Mouse (Mus musculus) neural tube, embryonic 12.5 days (tissue): Measurements from ENCODE around the gene Ppia. TPM values are rescaled to one million over a fixed set of nuclear protein-coding genes. Genes with fewer than 3 reads are reported as not detected.
"Not testable (repeated sequence)": the region's sequence is repeated elsewhere in the genome, so short reads cannot be mapped to it uniquely, and the experiment has no call there.

Experiments
- ATAC-seq: fragments of 200-750 bp; cut with Nextera tagmentation; 2 replicates; pipeline ENCODE4 v1.8.0; 2017; ENCODE audit warnings: low read depth, mild to moderate bottlenecking, moderate TSS enrichment, moderate library complexity; ENCODE audit not compliant: low FRiP score
- H3K27ac ChIP-seq: fragments of 300-500 bp; sonication (generic); 2 replicates; pipeline ENCODE4 v1.5.1; 2016
- H3K27me3 ChIP-seq: fragments of 300-500 bp; sonication (generic); replicated peaks from 2 replicates; pipeline ENCODE4 v1.6.1; 2016; ENCODE audit warnings: mild to moderate bottlenecking
- H3K36me3 ChIP-seq: fragments of 300-500 bp; sonication (generic); 2 replicates; pipeline ENCODE4 v1.6.1; 2016; ENCODE audit warnings: mild to moderate bottlenecking
- H3K4me1 ChIP-seq: fragments of 300-500 bp; sonication (generic); 2 replicates; pipeline ENCODE4 v1.6.1; 2016
- H3K4me2 ChIP-seq: fragments of 300-500 bp; sonication (generic); replicated peaks from 2 replicates; pipeline ENCODE4 v1.6.1; 2016; ENCODE audit warnings: mild to moderate bottlenecking
- H3K4me3 ChIP-seq: fragments of 300-500 bp; sonication (generic); 2 replicates; pipeline ENCODE4 v1.5.1; 2016
- H3K9ac ChIP-seq: fragments of 300-500 bp; sonication (generic); 2 replicates; pipeline ENCODE4 v1.6.1; 2016; ENCODE audit warnings: mild to moderate bottlenecking
- H3K9me3 ChIP-seq: fragments of 300-500 bp; sonication (generic); 2 replicates; pipeline ENCODE4 v1.6.1; 2016; ENCODE audit warnings: mild to moderate bottlenecking
- WGBS: fragments of 180-500 bp; shearing (Covaris S2); methylation state at CpG from one replicate; pipeline ENCODE4 v1.1.7; 2016; 5-methylcytosine and 5-hydroxymethylcytosine counted together
- polyA plus RNA-seq: library from polyadenylated mRNA; unstranded; fragments of >200 nt; fragmentation: Nextera tagmentation; extraction: Ambion mirVana; gene quantifications from 2 replicates; pipeline ENCODE4 v1.2.1, GENCODE M21; 2016

The Ppia gene
- polyA plus RNA-seq, 1 experiment from 2014 or later = 4,309 TPM

GRCm38 (mm10) chr11:6406251-6407161, 8.7 kb upstream of the Ppia start:
- peaks cover 10% of the 10 kb centered on the region for H3K4me1 ChIP-seq
- H3K9me3 ChIP-seq = no peaks in the 10 kb centered on the region
- no peak overlapping the region; the same call in 1 of the 2 replicates for H3K4me2 ChIP-seq
- no peaks in the 10 kb centered on the region for H3K27me3 ChIP-seq
- WGBS = 49% methylated on average over 14 of the region's 14 CpGs
- no peak for ATAC-seq
- H3K9ac ChIP-seq = no peak overlapping the region
- H3K36me3 ChIP-seq = peaks cover 50% of the 10 kb centered on the region
- peak overlapping the region; percentile 22 for H3K27ac ChIP-seq
- H3K4me3 ChIP-seq = no peak overlapping the region

- no peaks in the 10 kb centered on the region for H3K27me3 ChIP-seq
- H3K4me2 ChIP-seq = no peak overlapping the region
- no peak for ATAC-seq
- no peak overlapping the region for H3K9ac ChIP-seq
- H3K36me3 ChIP-seq = peaks cover 43% of the 10 kb centered on the region
- no peaks in the 10 kb centered on the region for H3K9me3 ChIP-seq
- H3K4me3 ChIP-seq = no peak overlapping the region
- peaks cover 10% of the 10 kb centered on the region for H3K4me1 ChIP-seq
- H3K27ac ChIP-seq = no peak overlapping the region
- WGBS = 85% methylated on average over 3 of the region's 3 CpGs
Observed at GRCm38 (mm10) chr11:6407162-6407621, 8.1 kb upstream of the Ppia start.

DNA sequence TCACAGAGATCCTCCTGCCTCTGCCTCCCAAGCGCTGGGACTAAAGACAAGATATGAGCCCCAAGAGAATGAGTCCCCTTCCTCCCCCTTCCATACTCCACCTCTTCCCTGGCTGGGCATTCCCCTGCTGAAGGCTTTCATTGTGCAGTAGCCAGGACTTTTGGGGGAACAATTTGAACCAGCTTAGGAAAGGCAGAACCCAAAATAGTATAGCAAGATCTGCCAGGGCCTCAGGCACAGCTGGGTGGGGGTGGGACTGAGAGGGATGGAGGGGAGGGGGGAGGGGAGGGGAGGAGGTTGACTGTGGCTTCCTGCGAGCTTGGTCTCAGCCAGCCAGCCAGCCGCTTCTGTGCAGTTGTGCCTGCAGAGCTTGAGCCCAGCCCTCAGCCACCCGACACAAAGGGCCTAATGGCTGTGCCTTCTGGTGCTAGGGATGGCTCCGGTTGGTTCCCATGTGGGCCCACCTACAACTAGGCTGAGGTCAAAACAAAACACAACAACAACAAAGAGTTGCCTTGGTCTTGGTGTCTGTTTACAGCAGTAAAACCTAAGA, 5.1 kb upstream of the Ppia start:
- H3K27me3 ChIP-seq = no peaks in the 10 kb centered on the region
- no peaks in the 10 kb centered on the region for H3K9me3 ChIP-seq
- no peak overlapping the region for H3K4me3 ChIP-seq
- 45% methylated on average over 5 of the region's 5 CpGs for WGBS
- peaks cover 14% of the 10 kb centered on the region for H3K4me1 ChIP-seq
- H3K4me2 ChIP-seq = no peak overlapping the region
- H3K27ac ChIP-seq = no peak overlapping the region
- no peak overlapping the region for H3K9ac ChIP-seq
- ATAC-seq = no peak
- H3K36me3 ChIP-seq = peaks cover 14% of the 10 kb centered on the region

DNA sequence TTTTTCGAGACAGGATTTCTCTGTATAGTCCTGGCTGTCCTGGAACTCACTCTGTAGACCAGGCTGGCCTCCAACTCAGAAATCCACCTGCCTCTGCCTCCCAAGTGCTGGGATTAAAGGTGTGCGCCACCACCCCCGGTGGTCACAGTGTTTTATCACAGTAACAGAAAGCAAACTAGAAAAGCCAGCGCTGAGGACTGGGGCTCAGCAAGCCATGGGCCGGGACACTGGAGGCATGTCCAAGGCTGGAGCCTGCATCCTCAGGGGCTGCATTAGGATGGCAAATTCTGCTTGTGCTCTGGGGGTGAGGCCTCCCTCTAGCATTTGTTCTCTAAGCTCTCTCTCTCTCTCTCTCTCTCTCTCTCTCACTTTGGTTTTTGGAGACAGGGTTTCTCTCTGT, 4.5 kb upstream of the Ppia start:
- H3K4me3 ChIP-seq, ATAC-seq, H3K27ac ChIP-seq, H3K4me2 ChIP-seq, H3K9ac ChIP-seq, H3K36me3 ChIP-seq, H3K9me3 ChIP-seq, H3K27me3 ChIP-seq: not testable (repeated sequence)
- H3K4me1 ChIP-seq = peaks cover 12% of the 10 kb centered on the region
- 88% methylated on average over 5 of the region's 5 CpGs for WGBS

DNA sequence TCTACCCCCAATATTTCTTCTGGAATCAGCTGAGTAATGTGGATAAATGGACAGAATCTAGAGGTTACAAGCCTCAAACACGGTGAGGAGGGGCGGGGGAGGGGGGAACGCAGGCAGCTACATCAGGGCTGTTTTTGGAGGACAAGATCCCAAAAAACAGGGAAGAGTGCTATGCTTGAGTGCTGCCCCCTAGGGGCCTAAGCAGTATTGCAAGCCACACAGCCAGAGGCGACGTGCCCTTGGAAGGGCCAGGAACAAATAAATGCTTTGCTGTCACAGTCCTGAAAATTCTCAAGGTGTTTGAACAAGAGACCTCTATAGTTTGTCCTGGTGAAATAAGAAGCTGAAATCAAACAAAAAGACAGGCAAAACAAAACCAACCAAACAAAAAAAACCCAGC, 3.6 kb upstream of the Ppia start:
- ATAC-seq = no peak
- Histone ChIP-seq H3K4me1 (peaks cover 8% of the 10 kb centered on the region), H3K9me3 (no peaks in the 10 kb centered on the region), H3K36me3 (no peaks in the 10 kb centered on the region), H3K4me2 (no peak overlapping the region), H3K27me3 (no peaks in the 10 kb centered on the region), H3K4me3 (no peak overlapping the region), H3K9ac (no peak overlapping the region), H3K27ac (no peak overlapping the region)
- 4% methylated on average over 5 of the region's 5 CpGs for WGBS

DNA sequence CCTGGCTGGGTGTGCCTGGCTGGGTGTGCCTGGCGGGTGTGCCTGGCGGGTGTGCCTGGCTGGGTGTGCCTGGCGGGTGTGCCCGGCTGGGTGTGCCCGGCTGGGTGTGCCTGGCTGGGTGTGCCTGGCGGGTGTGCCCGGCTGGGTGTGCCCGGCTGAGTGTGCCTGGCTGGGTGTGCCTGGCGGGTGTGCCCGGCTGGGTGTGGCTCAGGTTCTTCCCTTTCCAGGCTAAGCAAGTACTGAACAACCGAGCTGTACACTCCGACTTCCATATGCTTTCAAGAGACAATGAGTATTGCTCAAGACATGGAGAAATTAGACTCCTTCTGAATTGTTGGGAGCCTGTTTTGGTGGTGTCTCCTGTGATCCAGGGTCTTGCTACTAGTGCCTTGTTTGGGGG, 2.0 kb upstream of the Ppia start:
- Histone ChIP-seq H3K4me2 (no peak overlapping the region), H3K4me1 (peaks cover 20% of the 10 kb centered on the region), H3K36me3 (peaks cover under 1% of the 10 kb centered on the region), H3K4me3 (no peak overlapping the region), H3K27ac (no peak overlapping the region), H3K9me3 (no peaks in the 10 kb centered on the region), H3K27me3 (no peaks in the 10 kb centered on the region), H3K9ac (no peak overlapping the region)
- no peak for ATAC-seq
- 95% methylated on average over 12 of the region's 12 CpGs for whole genome bisulfite sequencing

GRCm38 (mm10) chr11:6415551-6416404, 535 bp downstream of the Ppia start:
- H3K27me3 ChIP-seq = no peaks in the 10 kb centered on the region
- H3K9me3 ChIP-seq = no peaks in the 10 kb centered on the region
- peak overlapping the region; percentile 90 for H3K27ac ChIP-seq
- peaks cover 20% of the 10 kb centered on the region for H3K4me1 ChIP-seq
- ATAC-seq = peak; percentile 94
- peaks cover 23% of the 10 kb centered on the region for H3K36me3 ChIP-seq
- H3K4me3 ChIP-seq = peak overlapping the region; percentile 94
- H3K9ac ChIP-seq = peak overlapping the region; percentile 96
- H3K4me2 ChIP-seq = peak overlapping the region; percentile 85
- under 1% methylated on average over 98 of the region's 102 CpGs for WGBS

DNA sequence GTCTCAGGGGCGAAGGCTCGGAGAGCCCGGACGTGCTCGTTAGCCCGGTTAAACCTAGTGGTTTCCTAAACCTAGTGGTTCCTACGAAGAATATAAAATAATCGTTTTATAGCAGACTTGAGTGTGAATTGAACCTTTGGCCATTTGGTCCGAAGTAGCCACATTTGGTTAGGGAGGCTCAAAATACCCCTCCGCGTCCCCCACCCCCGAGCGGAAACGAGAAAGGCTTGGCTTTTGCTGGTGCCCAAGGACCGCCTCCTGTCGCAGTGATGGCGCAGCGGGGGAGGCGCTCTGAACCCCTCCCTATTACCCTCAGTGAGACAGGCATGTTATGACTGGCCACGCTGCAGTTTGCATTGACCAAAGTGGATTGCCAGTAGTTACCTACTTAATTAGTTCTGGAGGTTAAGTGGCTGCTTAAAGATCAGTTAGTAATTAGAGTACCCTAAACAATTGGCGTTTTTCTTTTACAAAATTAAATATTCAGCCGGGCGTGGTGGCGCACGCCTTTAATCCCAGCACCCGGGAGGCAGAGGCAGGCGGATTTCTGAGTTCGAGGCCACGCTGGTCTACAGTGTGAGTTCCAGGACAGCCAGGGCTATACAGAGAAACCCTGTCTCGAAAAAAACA, 1.3 kb downstream of the Ppia start:
- Histone ChIP-seq H3K27ac (peak overlapping the region; percentile 90), H3K9me3 (no peaks in the 10 kb centered on the region), H3K36me3 (peaks cover 27% of the 10 kb centered on the region), H3K4me2 (peak overlapping the region; percentile 85), H3K27me3 (no peaks in the 10 kb centered on the region), H3K9ac (peak overlapping the region; percentile 96), H3K4me3 (peak overlapping the region; percentile 94), H3K4me1 (peaks cover 20% of the 10 kb centered on the region)
- ATAC-seq = peak; percentile 62
- 2% methylated on average over 30 of the region's 30 CpGs for WGBS

- Histone ChIP-seq H3K4me3 (peak overlapping the region; percentile 94), H3K4me1 (peaks cover 20% of the 10 kb centered on the region), H3K4me2 (peak overlapping the region; percentile 85), H3K9me3 (no peaks in the 10 kb centered on the region), H3K27ac (no peak overlapping the region), H3K27me3 (no peaks in the 10 kb centered on the region), H3K36me3 (peaks cover 27% of the 10 kb centered on the region), H3K9ac (peak overlapping the region; percentile 96)
- no peak for ATAC-seq
- WGBS = 48% methylated on average over 2 of the region's 2 CpGs
Observed at GRCm38 (mm10) chr11:6417069-6417468, 1.8 kb downstream of the Ppia start.

- H3K4me3 ChIP-seq = peak overlapping the region; percentile 94
- peaks cover 30% of the 10 kb centered on the region for H3K36me3 ChIP-seq
- no peak overlapping the region for H3K27ac ChIP-seq
Observed at GRCm38 (mm10) chr11:6417490-6417889, 2.2 kb downstream of the Ppia start.

GRCm38 (mm10) chr11:6418751-6419150, 3.5 kb downstream of the Ppia start:
- no peak overlapping the region for H3K4me3 ChIP-seq
- peaks cover 42% of the 10 kb centered on the region for H3K36me3 ChIP-seq
- peak overlapping the region; percentile 33 for H3K4me2 ChIP-seq
- 90% methylated on average over 5 of the region's 5 CpGs for WGBS
- H3K27me3 ChIP-seq = no peaks in the 10 kb centered on the region
- no peak overlapping the region for H3K27ac ChIP-seq
- peaks cover 20% of the 10 kb centered on the region for H3K4me1 ChIP-seq
- no peaks in the 10 kb centered on the region for H3K9me3 ChIP-seq
- ATAC-seq = no peak
- no peak overlapping the region for H3K9ac ChIP-seq

More at GRCm38 (mm10) chr11:6417490-6417889, 2.2 kb downstream of the Ppia start:
- Histone ChIP-seq H3K4me1 (peaks cover 20% of the 10 kb centered on the region), H3K27me3 (no peaks in the 10 kb centered on the region), H3K4me2 (peak overlapping the region; percentile 85), H3K9ac (no peak overlapping the region), H3K9me3 (no peaks in the 10 kb centered on the region)
- no peak for ATAC-seq
